Mouse (Mus musculus) liver, adult (tissue): ENCODE data around the gene Arpc3.
A peak's percentile ranks its signal among the peaks of the same experiment; 100 is the strongest.

Experiments
- GATA4 ChIP-seq: IDR thresholded peaks from 2 replicates; pipeline ENCODE4 v1.6.1; 2014; ENCODE audit warnings: mild to moderate bottlenecking, low read length; ENCODE audit not compliant: insufficient replicate concordance

Arpc3 gene

GRCm38 (mm10) chr5:122412826-122413225, 21.1 kb downstream of the Arpc3 start:
- no peak for TF ChIP-seq GATA4

DNA sequence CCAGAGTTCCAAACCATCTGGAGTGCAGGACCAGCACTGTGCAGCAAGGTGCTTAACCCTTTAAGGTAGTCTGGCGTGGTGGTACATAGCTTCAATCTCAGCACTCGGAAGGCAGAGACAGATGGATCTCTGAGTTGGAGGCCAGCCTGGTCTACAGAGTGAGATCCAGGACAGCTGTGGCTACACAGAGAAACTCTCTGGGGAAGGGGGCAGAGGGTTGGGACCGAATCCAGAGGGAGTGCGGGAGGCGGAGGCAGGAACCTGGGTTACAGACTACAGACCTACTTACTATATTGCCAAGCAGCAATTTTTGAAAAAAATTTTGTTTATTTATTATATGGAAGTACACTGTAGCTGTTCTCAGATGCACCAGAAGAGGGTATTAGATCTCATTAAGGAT, 22.7 kb downstream of the Arpc3 start:
- no peak for TF ChIP-seq GATA4

DNA sequence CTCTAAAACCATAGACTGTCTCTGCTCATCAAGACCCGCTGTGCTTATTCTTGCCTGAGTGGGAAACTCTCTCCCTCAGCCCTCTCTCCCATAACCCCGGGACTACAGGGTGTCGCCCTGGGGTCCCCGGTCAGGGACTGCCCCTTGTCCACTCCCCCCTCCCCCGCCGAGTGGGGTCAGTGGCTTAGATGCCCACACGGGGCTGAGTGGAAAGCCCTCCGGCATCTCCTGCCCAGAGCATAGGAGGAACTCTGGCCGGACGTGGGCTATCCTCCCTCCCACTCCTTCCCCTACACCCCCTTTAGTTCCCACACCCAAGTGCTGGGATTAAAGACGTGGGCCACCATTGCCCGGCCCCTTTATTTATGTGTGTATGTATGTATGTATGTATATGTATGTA, 23.8 kb downstream of the Arpc3 start:
- no peak for TF ChIP-seq GATA4

DNA sequence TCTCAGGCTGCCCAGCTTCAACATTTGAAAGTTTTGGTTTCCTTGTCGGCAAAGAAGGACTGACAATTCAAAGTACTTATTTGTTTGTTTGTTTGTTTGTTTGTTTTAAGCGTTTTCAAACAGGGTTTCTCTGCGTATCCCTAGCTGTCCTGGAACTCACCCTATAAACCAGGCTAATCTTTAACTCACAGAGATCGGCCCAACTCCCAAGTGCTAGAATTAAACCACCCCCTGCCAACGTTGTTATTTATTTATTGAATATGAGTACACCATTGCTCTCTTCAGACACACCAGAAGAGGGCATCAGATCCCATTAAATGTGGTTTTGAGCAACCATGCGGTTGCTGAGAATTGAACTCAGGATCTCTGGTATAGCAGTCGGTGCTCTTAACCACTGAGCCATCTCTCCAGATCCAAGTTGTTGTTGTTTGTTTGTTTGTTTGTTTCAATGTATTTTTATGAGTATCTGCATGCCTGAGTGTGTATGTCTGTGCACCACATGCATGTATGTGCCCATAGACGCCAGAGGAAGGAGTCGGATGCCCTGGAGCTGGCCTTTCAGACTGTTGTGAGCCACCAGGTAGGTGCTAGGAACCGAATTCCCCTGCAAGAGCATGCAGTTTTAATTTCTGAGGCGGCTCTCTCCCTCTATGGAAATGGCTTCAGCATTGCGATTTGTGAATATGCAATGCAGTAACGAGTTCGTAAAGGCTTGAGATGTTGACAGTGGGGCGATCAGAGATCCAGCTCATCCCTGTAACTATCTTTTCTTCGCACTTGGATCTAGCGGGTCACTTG, 29.8 kb downstream of the Arpc3 start, which contains the start of gene Anapc7:
Anapc7 (plus strand) TSS at position 423 of the 798 bp plus-strand sequence.
- TF ChIP-seq GATA4 = no peak

GRCm38 (mm10) chr5:122422071-122422964, 30.6 kb downstream of the Arpc3 start:
- peak; percentile 25; the same call in 1 of the 2 replicates for TF ChIP-seq GATA4

DNA sequence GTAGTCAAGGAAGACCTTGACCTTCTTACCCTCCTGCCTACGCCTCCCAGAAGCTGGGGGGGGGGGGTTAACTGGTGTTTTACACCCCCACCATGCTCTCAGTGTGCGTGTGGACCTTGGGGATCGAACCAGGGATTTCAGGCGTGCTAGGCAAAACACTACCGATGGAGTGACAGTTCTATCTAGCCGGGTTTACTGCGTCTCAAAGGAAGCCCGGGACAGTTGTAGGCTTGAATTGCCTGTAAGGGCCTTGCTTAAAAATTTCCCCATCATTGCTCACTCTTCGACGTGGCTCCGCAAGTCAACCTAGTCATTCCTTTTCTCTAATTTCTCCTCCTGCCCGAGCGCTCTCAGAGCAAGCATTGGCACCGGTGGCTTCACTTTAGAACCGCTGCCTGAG, 31.4 kb downstream of the Arpc3 start:
- no peak for TF ChIP-seq GATA4

DNA sequence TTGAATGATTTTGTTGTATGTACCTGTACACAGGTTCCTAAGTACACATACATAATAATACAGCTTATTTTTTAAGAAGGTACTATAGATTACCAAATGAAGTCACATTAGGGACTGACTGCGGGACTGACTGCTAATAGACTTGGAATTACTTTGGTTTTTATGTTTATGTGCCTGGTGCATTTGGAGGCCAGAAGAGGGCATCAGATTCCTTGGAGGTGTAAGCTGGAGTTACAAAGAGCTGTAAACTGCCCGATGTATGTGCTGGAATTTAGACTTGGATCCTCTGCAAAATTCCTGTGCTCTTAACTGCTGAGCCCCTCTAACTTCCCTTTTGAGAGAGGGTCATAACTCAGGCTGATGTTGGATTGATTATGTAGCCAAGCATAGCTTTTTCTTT, 33.9 kb downstream of the Arpc3 start:
- TF ChIP-seq GATA4 = no peak

- no peak for TF ChIP-seq GATA4
These were observed 38.5 kb downstream of the Arpc3 start for GRCm38 (mm10) chr5:122430036-122430775.

DNA sequence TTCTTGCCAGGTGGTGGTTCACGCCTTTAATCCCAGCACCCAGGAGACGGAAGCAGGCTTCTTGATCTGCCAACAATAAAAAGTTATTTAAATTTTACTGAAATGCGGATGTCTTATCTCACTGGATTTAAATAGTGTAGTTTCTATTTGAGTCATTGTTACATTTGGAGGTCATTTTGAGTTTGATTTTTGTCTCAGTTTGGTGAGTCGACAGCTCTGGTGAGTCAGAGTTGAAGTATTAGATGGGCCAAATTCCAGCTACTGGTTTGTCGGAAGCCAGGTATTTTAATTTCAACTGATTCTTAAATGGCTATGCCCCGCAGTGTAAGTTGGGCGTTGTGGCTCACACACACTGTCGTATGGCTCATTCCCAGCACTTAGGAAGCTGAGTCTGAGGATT, 39.5 kb downstream of the Arpc3 start:
- no peak for TF ChIP-seq GATA4

GRCm38 (mm10) chr5:122434541-122434940, 42.9 kb downstream of the Arpc3 start:
- no peak for TF ChIP-seq GATA4

DNA sequence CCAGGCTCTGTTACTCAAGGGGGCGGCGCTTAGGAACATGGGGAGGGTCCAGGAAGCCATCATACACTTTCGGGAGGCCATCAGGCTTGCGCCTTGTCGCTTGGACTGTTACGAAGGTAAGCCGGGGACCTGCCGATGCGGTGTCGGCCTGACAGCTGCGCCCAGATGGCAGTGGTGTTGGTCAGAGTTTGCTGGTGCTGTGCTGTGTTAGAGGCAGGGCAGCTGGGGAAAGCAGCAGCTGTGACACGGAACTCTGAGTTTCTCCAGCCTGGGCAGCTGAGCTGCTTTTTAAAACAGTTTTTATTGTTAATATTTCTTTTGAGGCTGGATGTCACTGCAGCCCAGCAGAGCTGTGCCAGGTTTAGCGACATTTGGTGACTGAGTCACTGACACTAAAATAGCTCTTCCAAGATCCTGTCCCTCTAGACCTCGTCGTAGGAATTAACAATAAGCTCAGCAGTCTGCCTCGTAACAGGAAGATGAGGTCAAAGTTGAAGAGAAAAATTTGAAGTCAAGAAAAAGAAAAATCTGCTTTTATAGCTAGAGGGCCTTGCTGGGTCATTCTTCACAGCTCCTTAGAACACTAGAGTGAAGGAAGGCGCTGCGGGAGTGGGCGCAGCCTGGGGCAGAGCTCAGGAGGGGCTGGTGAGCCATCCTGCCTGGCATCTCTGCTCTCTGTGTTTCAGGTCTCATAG, 47.9 kb downstream of the Arpc3 start:
- no peak for TF ChIP-seq GATA4

DNA sequence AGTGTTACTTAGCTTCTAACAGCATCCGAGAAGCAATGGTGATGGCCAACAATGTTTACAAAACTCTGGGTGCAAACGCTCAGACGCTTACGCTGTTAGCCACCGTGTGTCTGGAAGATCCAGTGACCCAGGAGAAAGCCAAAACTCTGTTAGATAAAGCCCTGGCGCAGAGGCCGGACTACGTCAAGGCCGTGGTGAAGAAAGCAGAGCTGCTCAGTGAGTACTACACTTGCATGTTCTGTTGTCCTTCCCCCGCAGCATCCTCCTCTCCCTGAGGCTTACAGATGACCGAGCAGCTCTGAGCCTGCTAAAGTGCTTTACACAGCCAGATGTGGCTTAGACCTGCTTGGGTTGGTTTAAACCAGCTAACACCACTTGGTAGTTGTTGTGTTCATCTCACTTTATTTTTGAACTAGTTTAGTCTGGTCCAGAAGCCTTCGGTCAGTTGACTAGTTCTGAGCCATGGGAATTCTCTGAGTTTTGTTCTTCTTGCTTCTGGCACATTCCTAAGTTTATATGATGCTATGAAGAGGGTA, 48.5 kb downstream of the Arpc3 start:
- no peak for TF ChIP-seq GATA4

- no peak for TF ChIP-seq GATA4
These were observed 52.8 kb downstream of the Arpc3 start for GRCm38 (mm10) chr5:122444492-122444891.

GRCm38 (mm10) chr5:122445051-122445610, 53.5 kb downstream of the Arpc3 start:
- TF ChIP-seq GATA4 = no peak

- no peak for TF ChIP-seq GATA4
These were observed 56.2 kb downstream of the Arpc3 start for GRCm38 (mm10) chr5:122447857-122448256.

GRCm38 (mm10) chr5:122448869-122449268, 57.2 kb downstream of the Arpc3 start:
- TF ChIP-seq GATA4 = no peak
